Mouse (Mus musculus): ENCODE measurements around the gene Olfr974.
"Not testable (repeated sequence)": the region's sequence is repeated elsewhere in the genome, so short reads cannot be mapped to it uniquely, and the experiment has no call there.

Gene Olfr974

GRCm38 (mm10) chr9:39937201-39937600 lies at the start of gene Olfr974:
Gene Olfr974 (plus strand): TSS chr9:39937501.
- no peak for DNase-seq

DNA sequence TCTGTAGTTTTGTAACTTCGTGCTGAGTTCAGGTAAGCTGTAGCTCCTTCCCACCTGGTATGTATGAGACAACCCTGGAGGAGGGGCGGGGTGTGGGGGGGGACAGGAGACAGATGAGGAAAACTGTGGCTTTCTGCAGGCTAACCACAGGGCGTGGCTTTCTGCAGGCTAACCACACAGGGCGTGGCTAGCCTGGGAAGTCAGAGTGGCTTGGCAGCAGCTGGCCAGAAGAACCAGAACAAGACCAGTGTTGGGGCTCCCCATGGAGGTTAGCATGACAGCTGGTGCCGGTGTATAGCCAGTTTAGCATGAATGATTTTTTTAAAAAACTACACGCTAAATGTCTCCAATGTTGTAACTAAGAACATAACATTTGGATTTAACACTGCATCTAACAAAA lies 32.2 kb upstream of the Olfr974 start:
- no peak for DNase-seq

DNA sequence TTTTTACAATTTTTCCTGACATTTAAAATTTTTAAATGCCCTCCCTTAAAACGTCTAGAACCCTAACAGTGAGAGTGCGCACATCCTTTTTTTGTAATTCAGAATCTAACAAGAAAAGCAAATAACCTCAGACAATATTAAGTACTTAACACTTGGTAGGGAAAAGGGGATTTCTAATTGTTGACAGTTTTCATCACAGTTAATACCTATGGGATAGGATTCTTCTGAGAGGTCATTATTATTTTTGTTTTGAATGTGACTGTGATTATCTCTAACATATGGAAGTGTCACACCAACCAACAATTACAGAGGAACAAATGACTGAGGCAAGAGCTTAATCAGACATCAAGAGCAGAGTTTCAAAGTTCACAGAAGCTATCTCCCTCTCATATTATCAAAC lies 30.3 kb upstream of the Olfr974 start, which contains the start of gene Olfr229:
Gene Olfr229 (plus strand): TSS at position 301 of the 400 bp plus-strand sequence.
- no peak for DNase-seq

DNA sequence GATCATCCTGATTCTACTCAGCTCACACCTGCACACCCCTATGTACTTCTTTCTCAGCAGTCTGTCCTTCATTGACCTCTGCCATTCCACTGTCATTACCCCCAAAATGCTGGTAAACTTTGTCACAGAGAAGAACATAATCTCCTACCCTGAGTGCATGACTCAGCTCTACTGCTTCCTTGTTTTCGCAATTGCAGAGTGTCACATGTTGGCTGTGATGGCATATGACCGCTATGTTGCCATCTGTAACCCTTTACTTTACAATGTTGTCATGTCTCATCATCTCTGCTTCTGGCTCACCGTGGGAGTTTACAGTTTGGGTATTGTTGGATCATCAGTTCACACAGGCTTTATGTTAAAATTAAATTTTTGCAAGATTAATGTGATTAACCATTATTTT lies 27.4 kb upstream of the Olfr974 start:
- no peak for DNase-seq

DNA sequence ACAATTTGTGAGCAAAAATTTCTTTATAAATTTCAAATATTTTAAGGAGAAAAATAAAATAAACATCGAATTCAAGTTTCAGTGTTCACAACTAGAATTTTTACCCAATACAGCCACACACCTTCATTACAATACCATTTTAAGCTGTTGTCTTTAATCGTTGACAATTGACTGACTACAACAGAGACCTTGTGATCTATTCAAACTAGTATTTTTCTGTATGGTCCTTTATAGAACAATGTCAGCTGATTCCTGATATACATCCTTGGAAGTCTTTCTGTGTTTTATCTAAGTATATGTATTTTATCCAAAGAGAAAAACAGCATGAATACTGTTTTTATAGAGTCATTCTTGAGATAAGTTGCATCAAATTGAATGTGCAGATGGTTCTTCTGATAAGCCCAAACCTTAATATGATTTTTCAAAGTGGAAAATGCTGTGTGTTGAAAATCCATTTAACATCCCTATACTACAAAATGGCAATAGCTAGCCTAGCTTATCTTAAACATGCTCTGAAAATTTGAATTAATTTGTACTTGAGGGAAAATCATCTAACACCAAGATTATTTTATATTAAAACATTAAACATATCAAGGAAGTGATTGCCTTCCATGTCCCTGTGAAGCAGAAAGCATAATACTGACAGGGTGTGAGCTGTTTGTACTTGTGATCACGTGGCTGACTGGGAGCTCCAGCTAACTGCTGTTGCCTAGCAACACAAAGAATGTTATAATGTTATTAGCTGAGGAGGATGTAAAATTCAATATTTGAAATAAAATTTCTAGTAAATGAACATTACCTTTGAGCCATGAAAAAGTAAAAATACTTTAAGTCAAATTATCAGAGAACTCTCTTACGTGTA lies 9.1 kb upstream of the Olfr974 start:
- not testable (repeated sequence) for DNase-seq

DNA sequence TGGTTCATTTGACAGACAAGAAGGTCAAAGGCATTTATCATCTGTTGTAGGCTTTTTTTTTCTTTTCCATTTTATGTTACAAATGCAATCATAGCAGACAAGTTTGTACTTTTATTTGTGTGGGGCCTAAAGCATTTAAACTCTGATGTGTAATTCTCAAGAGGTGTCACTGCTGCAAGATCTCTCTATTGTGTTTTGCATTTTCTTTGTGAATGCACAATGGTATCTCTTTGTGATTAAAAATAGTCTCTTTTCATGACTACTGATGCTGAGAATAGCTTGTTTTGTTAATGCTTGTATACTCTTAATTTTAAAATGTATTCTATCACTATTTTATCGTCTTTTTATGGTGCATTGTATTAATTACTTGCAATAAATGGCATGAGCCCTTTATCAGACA lies 8.5 kb upstream of the Olfr974 start:
- not testable (repeated sequence) for DNase-seq

GRCm38 (mm10) chr9:39951946-39952345 lies 14.6 kb downstream of the Olfr974 start, which contains the start of gene Olfr975:
Gene Olfr975 (minus strand): TSS chr9:39952046.
- no peak for DNase-seq

GRCm38 (mm10) chr9:39961033-39961432 lies 23.7 kb downstream of the Olfr974 start, which contains the start of gene Olfr976:
Gene Olfr976 (minus strand): TSS chr9:39961133.
- not testable (repeated sequence) for DNase-seq

DNA sequence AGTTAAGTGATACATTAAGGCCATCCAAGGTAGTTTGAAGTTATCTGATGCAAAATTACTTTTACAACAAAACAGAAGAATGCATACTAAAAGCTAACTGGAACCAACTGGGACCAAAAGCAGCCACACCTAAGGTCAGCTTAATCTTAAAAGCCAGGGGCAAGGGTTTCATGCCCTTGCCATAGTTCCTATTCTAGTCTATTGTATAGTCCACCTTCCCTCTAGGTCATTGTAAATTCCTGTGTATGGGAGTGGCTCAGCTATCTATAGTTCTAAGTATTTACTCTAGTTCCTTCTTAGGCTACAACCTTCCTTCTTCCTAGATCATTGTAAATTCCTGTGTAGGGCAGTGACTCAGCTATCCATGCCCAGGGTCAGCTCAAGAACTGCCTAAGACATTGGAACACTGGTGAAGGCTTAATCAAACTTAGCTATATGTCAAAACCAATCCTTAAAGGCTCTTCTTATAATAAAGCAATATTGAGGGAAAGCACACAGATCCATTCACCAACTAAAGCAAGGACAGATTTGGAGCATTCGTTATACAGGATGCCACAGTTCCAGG lies 39.4 kb downstream of the Olfr974 start:
- not testable (repeated sequence) for DNase-seq

DNA sequence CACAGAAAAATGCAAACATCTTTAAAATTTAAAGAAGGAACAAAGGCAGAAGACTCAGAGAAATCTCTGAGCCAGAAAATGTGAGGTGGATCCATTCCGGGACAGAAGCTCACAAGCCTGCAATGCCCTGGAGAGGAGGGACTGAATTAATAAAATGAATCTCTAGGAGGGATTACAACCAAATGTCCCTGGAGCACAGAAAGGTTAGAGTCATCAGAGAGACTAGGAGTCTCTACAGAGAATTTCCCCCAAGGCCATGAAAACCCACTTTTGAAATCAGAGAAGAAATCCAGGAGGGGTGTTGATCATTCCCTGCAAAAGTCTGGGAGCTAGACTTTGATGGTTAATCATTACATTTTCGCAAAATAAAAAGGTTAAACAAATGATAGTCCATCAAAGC lies 54.5 kb downstream of the Olfr974 start, which contains the start of gene Olfr978:
Gene Olfr978 (plus strand): TSS at position 301 of the 400 bp plus-strand sequence.
- no peak for DNase-seq

All from retina, postnatal 1 day (tissue).